Mouse (Mus musculus): Measurements from ENCODE around the gene Ppp5c. TPM values are rescaled to one million over a fixed set of nuclear protein-coding genes. Genes with fewer than 3 reads are reported as not detected.

Gene Ppp5c
- total RNA-seq, 2 experiments from 2014 or later: 150 to 153 TPM

DNA sequence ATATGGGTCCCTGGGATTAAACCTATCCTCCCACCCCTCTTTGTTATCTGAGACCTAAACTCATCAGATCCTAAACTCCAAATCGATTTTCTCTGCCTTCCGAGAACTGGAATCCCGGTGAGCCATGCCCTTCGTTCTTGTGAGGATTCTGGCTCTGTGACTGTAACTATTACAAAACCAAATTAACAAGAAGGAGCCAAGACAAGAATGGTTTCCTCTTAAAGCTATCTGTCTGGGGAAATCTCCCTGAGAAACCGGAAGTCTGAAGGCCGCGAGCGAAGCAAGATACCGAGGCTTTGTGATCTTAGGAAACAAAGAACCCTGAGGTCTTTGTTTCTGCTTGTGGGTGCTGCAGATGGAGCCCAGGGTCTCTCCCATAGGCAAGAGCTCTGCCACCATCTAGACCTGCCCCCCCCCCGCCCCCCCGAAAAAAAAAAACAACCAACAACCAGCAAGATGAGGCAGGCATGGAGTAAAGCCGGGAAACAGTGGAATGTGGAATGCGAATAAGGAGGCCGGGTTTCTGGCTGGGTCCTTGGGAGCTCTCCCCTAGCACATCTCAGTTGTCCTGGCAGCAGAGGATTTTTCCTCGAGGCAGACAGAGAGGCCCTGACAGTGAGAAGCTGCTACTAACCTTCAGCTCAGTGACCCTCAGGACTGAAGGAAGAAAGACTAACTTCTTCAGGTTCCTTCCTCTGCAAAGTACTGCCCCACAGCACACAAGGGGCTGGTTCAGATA lies 37.5 kb downstream of the Ppp5c start:
- no peak for DNase-seq (ENCODE audit: extremely low spot score in 1 of 2, low spot score in 1 of 2)

- no peak for DNase-seq (ENCODE audit: extremely low spot score in 1 of 2, low spot score in 1 of 2)
Observed at GRCm38 (mm10) chr7:16988405-16988804, 39.3 kb downstream of the Ppp5c start.

DNA sequence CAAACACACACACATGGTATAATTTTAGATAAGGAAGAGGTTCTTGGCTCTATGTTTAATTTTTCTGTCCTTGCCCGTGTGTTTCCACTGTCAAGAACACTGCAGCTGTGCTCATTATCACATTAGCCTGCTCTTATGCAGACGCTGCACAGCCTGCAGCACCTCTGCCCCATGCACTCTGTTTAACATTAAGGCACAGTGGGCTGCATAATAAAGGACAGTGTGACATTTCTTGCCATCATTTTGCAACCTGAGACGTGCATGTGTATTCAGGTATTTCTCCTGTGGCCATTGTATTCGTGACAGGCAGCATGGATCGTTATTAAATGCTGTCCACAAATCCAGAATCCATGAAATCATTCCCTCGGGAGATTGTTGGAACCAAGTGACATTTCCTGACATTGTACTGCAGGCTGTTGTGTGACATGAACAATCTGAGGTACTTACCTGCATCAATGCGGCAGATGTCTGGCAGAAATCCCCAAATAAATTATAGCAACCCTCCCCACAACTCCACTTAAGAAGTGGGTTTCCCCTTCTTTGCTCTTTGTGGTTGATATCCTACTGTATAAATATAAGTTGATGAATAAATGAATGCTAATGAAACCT lies 40.1 kb downstream of the Ppp5c start:
- DNase-seq (ENCODE audit: extremely low spot score in 1 of 2, low spot score in 1 of 2): no peak

DNA sequence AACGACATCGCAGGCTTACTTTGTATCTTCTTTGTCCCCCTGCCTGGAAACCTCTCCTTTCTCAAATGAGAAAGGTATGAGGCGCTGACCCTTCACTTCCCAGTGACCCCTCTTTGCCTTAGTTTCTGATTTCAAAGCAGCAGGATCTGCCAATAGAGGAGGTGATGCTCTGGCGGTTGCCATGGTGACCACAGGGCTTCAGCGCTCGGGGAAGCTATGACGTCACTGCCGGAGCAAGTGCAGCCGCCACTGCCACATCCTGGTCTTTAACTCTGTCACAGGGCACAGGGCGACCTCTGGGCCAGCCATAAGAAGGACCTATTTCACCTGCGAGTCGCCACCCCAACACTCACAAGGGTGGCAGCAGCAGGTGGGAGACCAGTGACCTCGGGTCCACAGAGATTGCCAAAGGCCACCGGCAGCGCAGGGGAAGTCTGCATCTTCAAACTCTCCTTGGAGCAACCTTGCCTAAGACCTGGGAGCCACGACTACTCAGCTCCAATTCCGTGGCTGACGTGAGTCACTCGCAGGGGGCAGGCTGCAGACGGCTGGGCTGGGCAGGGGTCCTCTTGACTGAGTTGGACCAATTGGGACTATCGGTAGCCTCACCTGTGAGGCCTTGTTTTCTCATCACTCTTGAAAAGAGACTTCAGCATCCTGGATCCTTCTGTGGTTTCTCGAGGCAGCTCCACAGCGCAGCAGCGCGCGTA lies 44.7 kb downstream of the Ppp5c start, which contains the start of gene Gm42372:
Gene Gm42372, plus strand, starts transcription at position 228 of the 710 bp plus-strand sequence.
- peak; percentile 69 to 74 for DNase-seq (ENCODE audit: extremely low spot score in 1 of 2, low spot score in 1 of 2)

DNA sequence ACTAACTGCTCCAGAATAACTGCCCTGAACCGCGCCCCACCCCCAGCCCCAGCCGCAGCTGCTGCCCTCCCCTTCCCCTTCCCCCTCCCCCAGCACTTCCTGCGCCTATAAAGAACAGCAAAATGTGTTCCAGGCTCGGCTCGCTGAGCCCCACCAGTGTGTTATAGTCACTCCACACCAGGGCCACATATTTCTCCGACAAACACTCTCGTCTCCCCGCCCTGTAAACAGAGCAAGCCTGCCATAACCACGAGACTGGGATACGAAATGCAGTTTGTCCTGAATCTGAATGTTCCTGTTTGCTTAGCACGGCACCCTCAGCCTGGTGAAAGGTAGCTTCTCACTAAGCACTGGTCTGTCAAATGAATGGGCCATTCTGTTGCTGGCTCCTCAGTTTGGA lies 47.4 kb downstream of the Ppp5c start:
- DNase-seq (ENCODE audit: extremely low spot score in 1 of 2, low spot score in 1 of 2): peak in 1 of 2 experiments; percentile 41

DNA sequence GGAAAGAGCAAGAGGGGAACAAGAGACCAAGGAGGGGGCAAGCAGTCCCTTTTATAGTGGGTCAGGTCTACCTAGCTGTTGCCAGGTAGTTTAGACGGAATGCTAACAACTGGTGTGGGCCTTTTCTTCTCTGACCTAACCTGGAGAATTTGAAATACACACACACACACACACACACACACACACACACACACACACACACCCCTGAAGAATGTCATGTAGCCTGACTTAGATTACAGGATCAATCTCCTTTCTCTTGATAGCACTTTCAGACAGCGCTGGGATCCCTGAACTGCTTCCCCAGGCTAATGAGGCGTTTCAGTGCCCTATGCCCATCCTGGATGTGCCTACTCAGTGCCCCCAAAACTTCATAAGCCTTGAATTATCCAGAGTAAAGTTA lies 49.1 kb downstream of the Ppp5c start:
- no peak for DNase-seq (ENCODE audit: extremely low spot score in 1 of 2, low spot score in 1 of 2)

DNA sequence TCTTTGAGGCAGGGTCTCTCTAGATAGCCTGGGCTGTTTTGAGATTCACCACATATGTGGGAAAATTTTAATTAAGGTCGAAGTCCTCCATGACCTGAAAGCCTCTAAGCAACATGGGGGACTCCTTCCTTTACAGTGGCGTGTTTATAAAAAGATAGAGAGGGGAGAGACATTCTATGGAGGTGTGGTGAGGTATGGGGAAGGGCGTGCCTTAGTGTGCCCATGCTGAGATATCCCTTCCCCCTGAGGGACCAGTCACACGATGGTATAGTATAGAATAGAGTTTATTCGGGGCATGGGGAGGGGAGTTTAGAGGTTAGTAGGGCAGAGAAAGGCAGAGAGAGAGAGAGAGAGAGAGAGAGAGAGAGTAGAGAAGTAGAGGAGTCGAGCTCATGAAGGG lies 49.6 kb downstream of the Ppp5c start:
- no peak for DNase-seq (ENCODE audit: extremely low spot score in 1 of 2, low spot score in 1 of 2)

- no peak for DNase-seq (ENCODE audit: extremely low spot score in 1 of 2, low spot score in 1 of 2)
Observed at GRCm38 (mm10) chr7:16976298-16976697, 51.4 kb downstream of the Ppp5c start.

GRCm38 (mm10) chr7:16974018-16974417 lies 53.7 kb downstream of the Ppp5c start:
- DNase-seq (ENCODE audit: extremely low spot score in 1 of 2, low spot score in 1 of 2): no peak

GRCm38 (mm10) chr7:16971160-16971559 lies 56.6 kb downstream of the Ppp5c start:
- no peak for DNase-seq (ENCODE audit: extremely low spot score in 1 of 2, low spot score in 1 of 2)

GRCm38 (mm10) chr7:16968414-16968813 lies 59.3 kb downstream of the Ppp5c start:
- no peak for DNase-seq (ENCODE audit: extremely low spot score in 1 of 2, low spot score in 1 of 2)

GRCm38 (mm10) chr7:16961678-16962077 lies 66.0 kb downstream of the Ppp5c start:
- DNase-seq (ENCODE audit: extremely low spot score in 1 of 2, low spot score in 1 of 2): no peak

DNA sequence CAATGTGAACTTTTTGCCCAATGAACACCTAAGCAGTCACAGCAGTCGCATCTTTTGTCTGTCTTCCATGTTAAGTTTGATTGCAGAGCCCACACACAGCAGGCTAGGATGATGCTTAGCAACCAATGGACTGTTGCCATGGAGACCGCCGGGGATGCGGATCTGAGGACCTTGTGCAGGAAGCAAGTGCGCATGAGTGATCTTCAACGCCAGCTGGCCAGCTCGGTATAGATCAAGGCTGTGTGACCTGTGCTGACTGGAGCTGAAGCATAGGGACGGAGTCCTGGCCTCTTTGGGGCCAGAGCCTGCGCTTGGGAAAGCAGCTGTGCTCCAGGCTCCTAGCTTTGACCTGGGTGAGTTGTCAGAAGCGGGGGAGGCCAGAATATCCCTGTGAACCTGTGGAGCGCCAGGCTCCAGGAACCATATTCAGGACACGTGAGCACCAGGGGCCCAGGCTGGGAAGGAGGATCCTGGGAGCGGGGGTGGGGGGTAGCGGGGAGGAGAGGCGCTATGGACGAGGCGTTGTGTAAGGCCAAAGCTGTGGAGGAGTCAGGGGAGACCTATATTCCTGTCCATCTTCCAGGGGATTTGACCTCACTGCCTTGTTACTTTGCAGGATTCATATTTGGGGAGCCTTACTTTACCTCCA lies 68.1 kb downstream of the Ppp5c start, which contains the start of gene Pnmal1:
Gene Pnmal1, plus strand, starts transcription at position 141 of the 649 bp plus-strand sequence.
- DNase-seq (ENCODE audit: extremely low spot score in 1 of 2, low spot score in 1 of 2): peak; percentile 77 to 85

DNA sequence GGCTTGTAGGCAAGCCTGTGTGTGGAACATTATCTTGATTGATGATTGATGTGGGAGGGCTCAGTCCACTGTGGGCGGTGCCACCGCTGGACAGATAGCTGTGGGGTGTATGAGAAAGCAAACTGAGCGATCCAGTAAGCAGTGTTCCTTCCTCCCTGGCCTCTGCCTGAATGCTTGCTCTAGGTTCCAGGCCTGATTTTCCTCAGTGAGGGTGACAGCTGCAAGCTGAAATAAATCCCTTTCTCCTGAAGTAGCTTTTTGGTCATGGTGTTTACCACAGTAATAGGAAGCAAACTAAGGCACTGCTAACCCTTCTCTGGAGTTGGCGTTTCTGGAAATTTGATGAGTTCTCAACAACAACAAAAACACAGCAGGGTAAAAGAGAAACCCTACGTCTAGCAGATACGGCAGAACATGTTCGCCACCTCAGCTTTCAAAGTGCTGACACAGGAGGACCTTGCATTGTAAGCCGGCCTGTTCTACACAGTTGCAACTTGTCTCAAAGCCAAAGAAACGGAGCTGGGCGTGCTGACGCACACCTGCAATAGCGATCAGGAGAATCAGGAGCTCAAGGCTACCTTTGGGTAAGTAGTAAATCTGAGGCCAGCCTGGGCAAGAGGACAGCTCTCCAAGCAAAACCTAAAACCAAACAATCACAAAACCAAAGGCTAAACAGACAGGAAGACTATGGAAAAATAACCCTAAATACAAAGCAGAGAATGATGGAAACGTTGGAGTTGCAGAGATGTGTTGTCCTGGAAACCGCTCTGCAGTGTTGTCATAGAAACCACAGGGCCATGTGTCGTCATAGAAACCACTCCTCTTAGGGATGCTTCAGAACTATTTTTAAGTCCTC lies 71.1 kb downstream of the Ppp5c start:
- no peak for DNase-seq (ENCODE audit: extremely low spot score in 1 of 2, low spot score in 1 of 2)

DNA sequence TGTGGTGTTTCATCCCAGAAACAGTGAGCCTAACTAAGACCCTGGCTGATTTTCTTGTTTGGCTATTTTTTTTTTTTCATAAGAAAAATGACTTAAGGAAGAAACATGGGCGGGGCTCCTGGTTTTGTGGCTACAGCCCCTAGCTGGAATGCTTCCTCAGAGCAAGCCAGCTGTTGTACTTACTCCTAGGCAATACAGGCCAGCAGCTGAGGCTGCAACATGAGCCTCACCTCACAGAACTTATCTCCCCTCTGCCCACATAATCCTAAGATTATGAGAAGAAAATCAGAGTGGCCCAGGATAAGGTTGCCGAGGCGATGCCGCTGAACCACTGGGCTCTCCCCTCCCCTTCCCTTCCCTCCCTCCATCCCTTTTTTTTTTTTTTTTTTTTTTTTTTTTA lies 72.0 kb downstream of the Ppp5c start:
- DNase-seq (ENCODE audit: extremely low spot score in 1 of 2, low spot score in 1 of 2): no peak

Other genes starting within 250 kb of the Ppp5c start
- 1 to 10 TPM; 2.4 to 3.5 TPM for gene Slc1a5, start 246.6 kb downstream of the Ppp5c start, total RNA-seq (2021)
- 100 to 1,000 TPM; 322 to 327 TPM for gene Strn4, start 212.0 kb downstream of the Ppp5c start, total RNA-seq (2021)
- gene Fkrp, start 211.2 kb downstream of the Ppp5c start, total RNA-seq (2021): 10 to 100 TPM; 46.7 to 47.7 TPM
- gene Prkd2, start 185.0 kb downstream of the Ppp5c start, total RNA-seq (2021): 1 to 10 TPM; 5.2 to 6.9 TPM
- 100 to 1,000 TPM; 150 to 160 TPM for gene Dact3, start 152.6 kb downstream of the Ppp5c start, total RNA-seq (2021)
- 1 to 10 TPM; 2.5 to 3.2 TPM for gene Gng8, start 136.1 kb downstream of the Ppp5c start, total RNA-seq (2021)
- gene Ptgir, start 121.4 kb downstream of the Ppp5c start, total RNA-seq (2021): under 1 TPM in 1 of 2 experiments, not detected in 1; 0.09 TPM
- 1,000 to 10,000 TPM; 2,256 to 2,439 TPM for gene Calm3, start 103.8 kb downstream of the Ppp5c start, total RNA-seq (2021)
- gene Pnmal2, start 83.2 kb downstream of the Ppp5c start, total RNA-seq (2021): 100 to 1,000 TPM; 320 to 337 TPM
- gene Pnmal1, start 68.2 kb downstream of the Ppp5c start, total RNA-seq (2021): 100 to 1,000 TPM; 104 to 117 TPM
- 10 to 100 TPM; 52.6 to 53.6 TPM for gene Gm42372, start 44.8 kb downstream of the Ppp5c start, total RNA-seq (2021)
- gene Ccdc8, start 35.2 kb downstream of the Ppp5c start, total RNA-seq (2021): 1 to 10 TPM; 2.2 to 2.5 TPM
- 1 to 10 TPM; 4.1 to 9.1 TPM for gene Hif3a, start 34.5 kb upstream of the Ppp5c start, total RNA-seq (2021)
- 1 to 10 TPM; 3.4 to 3.7 TPM for gene Psg16, start 46.1 kb upstream of the Ppp5c start, total RNA-seq (2021)
- not detected for gene Ceacam3, start 122.4 kb upstream of the Ppp5c start, total RNA-seq (2021)
- gene Psg29, start 175.6 kb upstream of the Ppp5c start, total RNA-seq (2021): under 1 TPM in 1 of 2 experiments, not detected in 1; 0.07 TPM